Mouse (Mus musculus) urinary bladder, postnatal 4 days (tissue): ENCODE measurements around the gene Mettl9.

ENCODE experiments used
- DNase-seq, 2 experiments: peaks; one replicate each; pipeline ENCODE4 v3.0.0; 2021 to 2022; ENCODE audit warnings: low spot score in 2 of 2

Mettl9 gene

DNA sequence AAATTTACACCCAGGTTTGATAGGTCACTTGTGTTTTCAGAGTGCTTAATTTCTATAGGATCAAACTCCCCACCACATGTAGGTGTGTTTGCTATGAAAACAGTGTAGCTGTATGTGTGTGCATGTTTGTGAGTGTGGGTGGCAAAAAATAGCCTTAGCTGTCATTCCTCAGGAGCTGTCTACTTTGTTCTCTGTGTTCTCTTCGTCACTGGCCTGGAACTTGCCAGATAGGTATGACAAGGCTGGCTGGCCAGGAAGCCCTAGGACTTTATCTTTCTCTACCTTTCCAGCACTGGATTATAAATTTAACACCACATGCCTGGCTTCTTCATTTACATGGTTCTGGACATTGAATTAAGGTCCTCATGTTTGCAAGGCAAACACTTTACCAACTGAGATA is 10.0 kb downstream of the Mettl9 start:
- DNase-seq: no peak

DNA sequence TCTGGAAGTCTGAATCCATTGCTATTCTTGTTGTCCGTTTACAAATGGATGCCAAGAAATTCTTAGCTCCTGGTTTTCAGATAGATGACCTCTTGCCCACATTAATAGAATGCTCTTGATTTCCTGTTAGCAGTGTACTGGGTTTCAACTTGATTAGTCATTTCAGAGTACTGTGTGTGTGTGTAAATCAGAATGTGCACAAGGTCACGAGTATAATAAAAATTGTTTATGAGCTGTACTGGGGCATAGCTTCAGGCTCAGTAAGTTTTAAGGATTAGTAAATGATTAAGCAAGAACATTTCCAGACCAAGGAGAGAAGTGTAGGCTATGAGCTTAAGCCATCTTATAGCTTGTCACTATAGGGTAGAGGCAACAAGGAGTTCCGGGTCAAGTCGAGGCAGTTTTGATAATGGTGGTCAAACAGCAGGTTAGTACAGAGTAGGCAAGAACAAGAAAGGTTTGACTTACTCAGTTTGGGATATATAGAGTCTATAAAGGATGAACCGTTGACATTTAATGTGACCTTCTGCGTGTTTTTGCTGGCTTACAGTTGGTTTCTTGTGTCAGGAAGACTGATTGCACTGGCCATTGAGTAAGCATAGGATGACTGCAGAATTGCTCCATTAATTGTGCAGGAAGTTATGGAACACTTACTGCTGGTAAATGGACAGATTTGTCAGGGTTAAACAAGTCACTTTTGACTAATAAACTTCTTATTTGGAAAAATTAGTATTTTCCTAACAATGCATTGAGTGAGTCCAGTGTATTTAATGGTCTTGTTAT is 11.6 kb downstream of the Mettl9 start:
- DNase-seq: no peak

DNA sequence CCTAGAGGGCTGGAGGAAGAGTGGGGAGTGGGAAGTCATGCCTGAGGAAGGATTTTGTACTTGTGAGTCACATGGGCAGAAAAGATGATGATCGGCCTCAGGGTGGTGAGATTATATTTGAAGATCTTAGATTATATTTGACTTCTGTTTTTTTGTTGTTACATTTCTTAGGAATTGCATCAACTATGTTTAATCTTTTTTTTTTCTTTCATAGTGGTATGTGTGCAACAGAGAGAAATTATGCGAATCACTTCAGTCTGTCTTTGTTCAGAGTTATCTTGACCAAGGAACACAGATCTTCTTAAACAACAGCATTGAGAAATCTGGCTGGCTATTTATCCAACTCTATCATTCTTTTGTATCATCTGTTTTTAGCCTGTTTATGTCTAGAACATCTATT is 13.4 kb downstream of the Mettl9 start:
- DNase-seq: no peak

DNA sequence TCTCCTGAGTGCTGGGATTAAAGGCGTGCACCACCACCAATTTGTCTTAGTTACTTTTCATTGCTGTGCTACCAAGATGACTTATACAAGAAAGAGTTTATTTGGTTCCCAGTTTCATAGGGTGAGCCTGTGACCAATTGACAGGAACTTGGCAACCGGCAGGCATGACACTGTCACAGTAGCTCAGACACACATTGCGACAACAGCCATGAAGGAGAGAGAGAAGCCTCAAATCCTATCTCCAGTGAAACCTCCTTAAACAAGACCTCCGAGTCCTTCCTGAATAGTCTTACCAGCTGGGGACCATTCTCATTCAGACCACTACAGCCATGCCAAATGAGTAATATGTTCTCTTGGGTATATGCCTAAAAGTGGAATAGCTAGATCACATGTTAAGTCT is 18.8 kb downstream of the Mettl9 start:
- no peak for DNase-seq

DNA sequence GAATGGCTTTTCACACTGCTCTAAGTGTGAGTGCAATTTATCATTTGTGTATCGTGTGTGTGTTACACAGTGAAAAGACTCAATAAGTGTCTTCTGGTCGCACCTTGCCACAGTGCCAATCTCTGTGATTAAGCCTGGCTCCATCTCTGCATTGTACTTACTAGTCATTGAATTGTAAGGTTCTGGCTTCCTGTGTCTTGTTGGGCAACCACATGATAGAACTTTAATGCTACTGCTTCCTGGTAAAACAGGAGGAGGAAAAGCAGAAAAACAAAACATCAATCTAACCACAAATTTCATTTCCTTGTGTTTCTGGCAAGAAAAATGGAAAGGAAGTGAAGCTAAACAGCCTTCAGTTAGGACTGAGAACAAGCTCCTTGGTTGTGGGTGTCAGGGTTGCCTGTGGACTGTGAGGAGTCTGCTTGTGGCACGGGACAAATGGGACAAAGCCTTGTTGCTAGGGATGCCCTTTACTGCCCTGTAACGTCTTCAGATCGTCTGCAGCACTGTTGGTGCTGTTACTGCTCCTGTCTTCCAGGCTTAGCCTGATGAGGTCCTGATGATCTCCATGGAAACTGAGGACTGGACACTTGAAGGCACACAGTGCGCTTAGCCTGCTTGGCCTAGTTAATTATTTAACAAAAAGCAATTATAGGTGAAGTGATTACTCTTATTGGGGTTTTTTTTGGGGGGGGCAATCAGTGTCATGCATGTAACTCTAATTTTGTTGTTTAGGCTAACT is 25.4 kb downstream of the Mettl9 start:
- DNase-seq: no peak

DNA sequence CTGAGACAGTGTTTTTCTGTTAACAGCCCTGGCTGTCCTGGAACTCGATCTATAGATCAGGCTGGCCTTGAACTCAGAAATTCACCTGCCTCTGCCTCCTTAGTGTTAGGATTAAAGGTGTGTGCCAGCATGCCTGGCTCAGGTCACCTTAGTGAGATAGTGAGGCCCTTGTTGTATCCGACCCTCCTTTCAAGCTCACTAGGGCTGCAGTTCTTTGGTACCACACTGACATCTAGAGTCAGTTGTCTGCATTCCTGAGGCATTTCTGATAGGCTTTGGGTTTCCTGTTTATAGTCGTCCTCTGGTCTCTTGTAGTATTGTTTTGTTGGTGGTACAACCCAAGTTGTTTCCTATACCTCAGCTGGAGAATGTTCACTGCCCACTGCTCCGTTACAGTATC is 30.1 kb downstream of the Mettl9 start:
- no peak for DNase-seq

DNA sequence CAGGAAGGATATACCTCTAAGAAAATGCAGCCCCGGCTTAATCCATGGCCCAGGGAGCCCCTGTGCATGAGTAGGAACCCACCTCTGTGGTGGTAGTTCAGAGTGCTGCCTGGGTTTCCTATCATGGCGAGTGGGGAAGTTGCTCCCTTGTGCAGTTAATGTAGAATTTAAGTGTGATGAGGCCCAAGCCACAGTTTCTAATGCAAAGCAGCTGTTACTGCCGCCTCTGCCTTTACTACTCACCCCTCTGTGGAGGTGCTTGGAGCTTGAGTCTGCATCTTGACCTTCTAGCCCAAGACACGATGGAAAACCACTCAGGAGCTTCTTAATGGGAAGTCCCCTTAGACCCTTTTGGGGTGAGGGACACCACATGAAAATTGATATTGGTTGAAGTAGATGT is 37.0 kb downstream of the Mettl9 start:
- no peak for DNase-seq

DNA sequence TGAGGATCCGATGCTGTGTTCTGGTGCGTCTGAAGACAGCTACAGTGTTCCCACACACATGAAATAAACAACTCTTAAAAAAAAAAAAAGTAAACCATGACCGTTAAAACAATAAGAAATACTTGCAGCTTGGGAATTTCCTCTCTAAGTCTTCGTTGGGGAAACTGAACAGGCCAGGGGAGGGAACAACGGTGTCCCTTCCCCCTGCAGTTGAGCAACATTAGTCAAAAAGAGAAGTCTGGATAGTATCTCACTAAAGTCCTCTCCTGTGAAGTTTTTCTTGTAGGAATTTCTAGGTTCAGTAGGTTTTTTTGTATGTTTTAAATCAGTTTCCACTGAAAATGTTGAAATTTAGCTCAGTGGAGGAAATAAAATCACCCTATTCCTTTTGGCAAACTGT is 38.3 kb downstream of the Mettl9 start:
- DNase-seq: no peak

DNA sequence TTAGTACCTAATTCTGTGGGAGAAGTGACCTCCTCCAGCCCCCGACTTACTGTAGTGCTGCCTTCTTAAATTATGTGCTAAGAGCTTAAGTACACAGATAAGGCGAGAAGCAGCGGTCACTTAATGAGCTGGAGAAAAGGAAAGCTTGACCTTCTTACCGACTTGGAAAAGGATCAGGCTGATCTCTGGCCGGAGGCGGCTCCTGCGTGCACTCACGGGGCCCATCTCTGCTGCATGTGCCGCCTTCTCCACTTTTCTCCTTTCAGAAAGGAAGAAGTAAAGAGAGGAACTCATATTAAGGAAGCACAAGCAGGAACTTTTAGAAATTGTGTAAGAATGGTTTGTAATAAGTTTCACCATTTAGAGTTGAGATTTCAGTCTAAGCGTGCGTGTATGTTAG is 40.0 kb downstream of the Mettl9 start, which contains the start of gene Igsf6:
Igsf6 (minus strand) TSS at position 292 of the 400 bp plus-strand sequence.
- no peak for DNase-seq

DNA sequence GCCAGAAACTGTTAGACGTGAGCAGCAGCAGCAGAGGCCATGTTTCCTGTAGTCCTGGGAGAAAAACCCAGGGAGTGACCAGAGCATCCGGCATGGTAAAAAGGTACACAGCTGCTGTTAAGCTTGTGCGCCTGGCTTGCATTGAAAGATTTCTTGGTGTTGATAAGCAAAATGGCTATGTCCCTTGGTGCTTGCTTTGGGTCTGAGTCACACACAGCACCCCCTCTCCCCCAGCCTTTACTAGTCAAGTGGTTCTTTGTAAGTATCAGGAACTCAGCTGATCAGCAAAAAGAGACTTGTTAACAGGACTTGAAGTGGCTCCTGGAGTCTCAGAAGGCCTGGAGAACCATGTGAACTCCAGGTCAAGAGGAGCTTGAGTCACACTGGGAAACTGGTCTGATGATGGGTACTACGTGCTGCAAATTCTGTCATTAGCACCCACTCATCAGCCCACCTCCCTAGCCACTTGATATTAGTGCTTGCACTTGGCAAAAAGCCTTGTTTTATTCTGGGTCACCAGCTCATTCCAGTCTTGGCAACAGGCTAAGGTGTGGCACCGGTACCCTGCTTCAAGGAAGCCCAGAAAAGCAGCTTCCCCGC is 40.7 kb downstream of the Mettl9 start:
- DNase-seq: no peak

DNA sequence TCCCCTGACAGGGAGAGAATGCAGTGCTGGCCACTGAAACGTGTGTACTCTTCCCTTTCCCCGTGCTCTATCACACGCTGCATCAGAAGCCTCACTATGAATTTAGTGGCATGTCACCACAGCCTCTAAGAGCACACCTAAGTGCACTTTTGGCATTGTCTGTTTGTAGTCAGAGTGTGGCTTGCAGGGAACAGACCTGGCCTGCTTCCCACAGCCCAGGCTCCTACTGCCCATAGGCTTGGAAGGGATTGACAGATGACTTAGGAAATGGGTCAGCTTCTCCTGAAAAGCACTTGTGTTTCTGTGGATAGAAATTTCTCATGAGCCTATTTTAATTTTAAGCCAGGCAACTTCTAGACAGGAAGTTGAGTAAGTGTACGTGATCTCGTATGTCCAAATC is 41.2 kb downstream of the Mettl9 start:
- DNase-seq: no peak

DNA sequence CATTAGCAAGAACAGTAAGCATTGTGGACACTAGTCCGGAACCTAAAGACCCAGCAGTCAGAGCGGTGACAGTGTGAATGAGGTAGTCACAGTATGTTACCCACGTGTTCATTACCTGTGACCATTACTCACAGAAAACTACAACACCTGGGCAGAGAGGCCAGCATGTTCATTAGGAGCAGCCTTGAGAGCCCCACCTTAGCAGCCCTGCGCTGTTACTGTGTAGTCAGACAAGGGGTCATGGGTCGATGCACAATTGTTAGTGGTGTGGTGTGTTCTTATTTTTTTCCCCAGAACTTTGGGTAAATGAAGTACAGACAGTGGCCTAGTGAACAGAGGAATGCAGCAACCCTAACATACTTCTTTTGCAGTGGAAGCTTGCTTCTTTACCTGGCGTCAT is 43.1 kb downstream of the Mettl9 start:
- DNase-seq: no peak

DNA sequence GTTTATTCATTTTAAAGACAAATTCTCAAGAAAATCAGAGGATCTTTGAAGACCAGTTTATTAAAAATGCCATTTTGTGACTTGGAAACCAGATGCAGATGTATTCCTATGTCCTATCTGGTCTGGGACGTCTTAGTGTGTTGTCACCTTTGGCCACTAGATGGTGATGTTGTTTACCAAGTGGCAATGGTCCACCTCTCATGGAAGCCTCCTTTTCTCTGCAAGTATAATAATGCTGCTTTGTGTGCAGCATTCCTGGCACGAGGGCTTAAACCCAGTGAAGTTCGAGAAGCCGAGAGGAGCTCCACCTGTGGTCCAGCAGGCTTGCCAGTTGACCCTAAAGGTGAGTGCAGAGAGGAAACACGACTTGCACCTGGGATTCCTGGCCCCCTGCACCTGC is 43.6 kb downstream of the Mettl9 start:
- DNase-seq: no peak

DNA sequence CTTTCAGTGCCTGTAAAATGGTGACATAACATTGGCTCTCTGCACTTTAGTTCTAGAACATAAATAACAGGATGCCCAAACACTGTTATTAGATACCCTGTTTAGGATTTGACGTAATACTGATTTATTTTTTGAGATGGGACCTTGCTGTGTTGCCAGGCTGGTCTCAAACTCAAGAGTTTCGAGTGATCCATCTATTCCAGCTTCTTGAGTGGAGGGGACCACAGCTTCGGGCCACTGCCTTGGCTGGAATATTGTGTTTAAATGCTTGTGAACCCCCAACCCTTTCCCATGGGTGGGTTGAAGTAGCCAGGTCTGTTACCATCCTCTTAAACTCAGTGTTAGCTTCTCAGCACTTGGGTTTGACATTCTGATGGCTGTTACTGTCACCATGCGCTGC is 47.1 kb downstream of the Mettl9 start, which contains the start of gene Otoa:
Otoa (plus strand) TSS at position 301 of the 400 bp plus-strand sequence.
- no peak for DNase-seq

DNA sequence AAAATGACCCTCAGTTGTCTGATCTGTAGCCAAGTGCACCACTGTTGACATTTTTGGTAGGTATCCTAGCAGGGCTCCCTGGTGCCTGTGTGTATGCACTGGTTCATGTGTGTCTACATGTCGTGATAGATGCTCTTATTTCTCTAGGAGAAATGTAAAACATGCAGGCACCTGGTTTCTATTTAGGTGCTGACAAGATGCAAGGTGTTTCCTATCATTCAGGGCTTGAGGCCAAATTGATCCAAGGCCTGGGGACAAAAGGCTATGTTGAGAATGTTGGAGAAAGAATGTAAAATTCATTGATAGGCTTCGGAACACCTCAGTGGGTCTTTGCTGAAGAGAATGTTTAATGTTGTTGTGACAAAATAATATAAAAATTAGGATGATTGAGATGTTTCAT is 47.6 kb downstream of the Mettl9 start:
- no peak for DNase-seq

DNA sequence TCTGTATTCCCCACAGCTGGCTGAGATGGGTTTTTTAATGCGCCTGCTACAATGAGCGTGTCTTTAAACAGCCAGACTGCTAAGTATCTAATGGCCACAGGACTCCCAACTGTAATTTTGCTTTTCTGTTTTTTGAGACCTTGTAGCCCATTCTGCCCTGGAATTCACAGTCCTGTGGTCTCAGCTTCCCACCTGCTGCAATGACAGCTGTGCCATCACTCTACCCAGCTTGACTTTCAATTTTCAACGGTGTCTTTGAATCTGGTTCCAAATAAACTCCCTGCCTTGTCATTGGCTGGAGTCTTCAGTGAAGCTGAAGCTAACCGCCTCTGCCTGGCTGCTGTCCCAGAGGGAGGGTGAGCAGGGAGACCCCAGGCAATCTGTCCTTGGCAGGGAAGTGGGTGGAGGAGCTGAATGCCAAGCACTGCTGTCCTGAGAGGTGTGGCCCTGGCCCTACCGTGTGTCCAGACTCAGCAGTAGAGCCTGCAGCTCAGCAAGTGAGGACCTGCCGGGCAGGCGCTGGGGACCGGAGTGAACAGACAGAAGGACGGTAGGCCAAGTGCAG is 48.8 kb downstream of the Mettl9 start:
- no peak for DNase-seq

DNA sequence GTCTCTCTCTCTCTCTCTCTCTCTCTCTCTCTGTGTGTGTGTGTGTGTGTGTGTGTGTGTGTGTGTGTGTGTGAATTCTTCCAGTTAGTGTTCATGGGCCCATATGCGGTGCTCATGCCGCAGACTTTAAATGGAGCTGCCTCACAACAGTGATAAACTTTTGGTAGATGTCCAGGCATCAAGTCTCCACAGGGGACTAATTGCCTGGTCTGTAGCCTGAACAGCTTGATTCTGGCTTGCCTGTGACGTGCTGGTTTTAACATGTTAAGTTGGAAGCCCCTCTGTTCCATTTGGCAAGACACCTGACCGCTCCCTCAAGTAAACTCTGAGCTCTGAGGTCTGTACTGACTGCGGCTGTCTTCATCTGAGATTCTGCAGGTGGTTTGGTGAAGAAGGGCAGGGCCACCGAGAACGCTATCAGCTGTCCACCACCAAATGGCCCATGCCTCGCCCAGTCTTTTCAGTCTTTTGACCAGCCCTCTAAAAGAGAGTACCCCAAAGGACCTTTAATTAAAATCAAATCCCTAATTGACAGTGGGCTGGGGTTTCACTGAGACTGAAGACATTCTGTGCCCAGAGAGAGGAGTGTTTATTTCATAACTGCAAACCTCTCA is 50.7 kb downstream of the Mettl9 start:
- DNase-seq: no peak

DNA sequence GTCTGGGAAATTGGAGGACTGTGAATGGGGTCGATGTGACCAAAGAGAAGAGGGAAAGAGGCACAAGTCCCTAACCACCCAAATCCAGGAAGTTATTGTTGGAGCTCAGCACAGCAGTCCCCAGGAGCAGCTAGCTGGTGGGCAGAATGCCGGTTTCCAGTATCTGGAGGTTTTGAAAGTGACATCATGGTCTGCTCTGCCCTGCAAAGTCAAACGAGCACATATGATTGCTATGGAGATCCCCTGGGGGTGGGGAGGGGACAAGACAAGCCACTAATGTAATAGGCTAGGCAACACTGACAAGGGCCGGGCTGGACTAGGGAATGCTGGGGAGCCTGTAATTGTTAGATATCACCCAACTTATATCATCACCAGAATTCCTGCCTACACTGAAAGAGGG is 51.3 kb downstream of the Mettl9 start:
- no peak for DNase-seq

DNA sequence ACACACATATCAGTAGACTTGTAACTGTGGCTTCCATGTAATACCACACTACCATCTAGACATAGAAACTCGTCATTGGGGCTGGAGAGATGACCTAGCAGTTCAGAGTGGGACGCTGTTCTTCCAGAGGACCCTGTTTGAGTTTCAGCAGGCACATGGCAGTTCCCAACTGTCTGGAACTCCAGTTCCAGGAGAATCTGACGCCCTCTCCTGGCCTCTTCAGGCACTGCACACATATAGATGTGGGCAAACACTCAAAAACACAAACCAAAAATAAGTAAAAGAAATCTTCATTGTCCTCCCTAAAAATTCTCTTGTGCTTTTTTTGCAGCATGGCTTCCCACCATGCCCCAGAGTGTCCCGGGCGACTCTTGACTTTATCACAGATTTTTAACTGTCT is 54.5 kb downstream of the Mettl9 start:
- no peak for DNase-seq

DNA sequence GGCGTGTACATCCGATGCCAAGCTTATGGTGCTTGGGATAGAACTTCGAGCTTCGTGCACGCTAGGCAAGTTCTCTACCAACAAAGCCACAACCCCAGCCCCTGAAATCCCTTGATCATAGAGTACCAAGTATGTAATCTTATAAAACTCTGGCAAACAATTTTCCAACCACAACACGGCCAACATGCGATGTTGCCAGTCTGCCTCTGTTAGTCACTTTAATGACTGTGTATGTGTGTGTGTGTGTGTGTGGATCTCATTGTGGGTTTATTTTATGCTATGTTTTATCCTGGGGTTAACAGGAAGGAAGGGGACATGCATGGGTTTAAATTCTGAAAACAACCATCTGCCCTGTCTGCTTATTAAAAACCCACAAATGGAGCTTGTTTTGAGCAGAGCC is 56.5 kb downstream of the Mettl9 start:
- no peak for DNase-seq

DNA sequence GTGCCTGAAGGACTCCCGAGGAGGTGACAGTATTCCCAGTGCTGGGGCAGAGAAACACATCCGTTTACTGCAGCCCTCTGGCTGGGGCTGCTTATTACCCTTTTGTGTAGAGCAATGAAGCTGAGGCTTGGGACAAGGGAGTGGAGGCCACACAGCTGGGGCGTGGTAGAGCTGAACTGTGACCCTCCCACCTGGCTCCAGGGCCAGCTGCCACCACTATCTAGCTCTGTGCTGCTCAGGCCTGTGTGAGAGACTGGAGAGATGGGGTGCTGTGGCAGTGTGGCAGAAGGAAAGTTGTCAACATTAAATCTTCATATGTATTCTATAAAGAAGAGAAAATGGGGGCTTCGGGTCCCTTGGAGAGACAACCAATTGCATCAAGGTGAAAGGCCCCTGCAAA is 58.8 kb downstream of the Mettl9 start:
- DNase-seq: no peak
